Mouse (Mus musculus) C2C12 (cell line): Measurements from ENCODE around the gene Wfdc5.

ENCODE experiments used
- CEBPB ChIP-seq: IDR thresholded peaks from one replicate; pipeline ENCODE4 v1.6.1; 2011; ENCODE audit warnings: low read depth, mild to moderate bottlenecking, control low read depth, moderate library complexity
- CTCF ChIP-seq: IDR thresholded peaks from one replicate; pipeline ENCODE4 v1.5.1; 2011; ENCODE audit not compliant: control insufficient read depth, insufficient read depth, insufficient read length

DNA sequence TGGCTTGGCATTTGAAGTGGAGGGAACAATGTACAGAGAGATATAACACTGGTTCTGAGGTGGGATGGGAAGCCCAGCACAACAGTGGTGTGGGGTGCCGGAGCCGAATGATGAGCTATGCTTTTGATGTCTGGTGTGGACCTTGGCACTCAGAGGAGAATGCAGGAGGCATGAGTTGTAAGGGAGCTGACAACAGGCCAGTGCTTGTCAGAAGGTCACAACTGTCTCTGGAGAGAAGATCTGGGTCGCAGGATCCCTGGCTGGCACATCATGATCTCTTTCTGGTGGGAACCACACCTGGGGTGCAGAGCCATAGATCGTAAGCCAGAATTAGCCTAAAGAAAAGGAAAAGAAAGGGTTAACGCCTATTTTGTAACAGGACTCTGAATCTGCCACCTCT lies 4.7 kb downstream of the Wfdc5 start:
- no peak for TF ChIP-seq CTCF
- TF ChIP-seq CEBPB = no peak
